Mouse (Mus musculus): Measurements from ENCODE around the gene Susd6. TPM values are rescaled to one million over a fixed set of nuclear protein-coding genes. Genes with fewer than 3 reads are reported as not detected.

Susd6 gene
- polyA plus RNA-seq, 1 experiment = 57.0 TPM

DNA sequence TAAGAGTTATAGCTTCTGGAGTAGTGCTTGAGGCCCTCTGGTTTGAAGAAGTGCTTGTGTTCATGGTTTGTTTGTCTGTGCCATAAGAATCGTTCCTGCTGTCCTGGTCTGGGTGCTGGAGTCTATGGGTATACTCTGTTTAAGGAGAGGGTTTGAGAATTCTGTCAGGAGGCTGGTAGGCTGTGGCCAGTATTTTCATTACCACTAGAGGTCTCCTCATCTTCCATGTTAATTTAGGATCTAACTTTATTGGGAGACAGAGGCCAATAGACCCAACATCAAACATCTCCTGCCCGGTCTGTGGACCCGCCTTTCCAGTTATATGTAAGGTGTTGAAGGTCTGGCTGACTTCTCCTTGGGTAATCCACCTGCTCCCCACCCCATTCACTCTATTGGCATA, 7.4 kb upstream of the Susd6 start:
- no peak overlapping the region for H3K27ac ChIP-seq (ENCODE audit: insufficient read depth, low read length)
- no peak for TF ChIP-seq CTCF (IDR thresholded peaks at IDR 0.05; ENCODE audit: low read depth, low read length)
- TF ChIP-seq POLR2A (IDR thresholded peaks at IDR 0.05; ENCODE audit: insufficient read depth, low read length) = no peak
- no peak for TF ChIP-seq EP300 (IDR thresholded peaks at IDR 0.05; ENCODE audit: insufficient read depth, low read depth, low read length)
- H3K4me1 ChIP-seq (ENCODE audit: control insufficient read depth, insufficient read depth, low read length) = no peaks in the 10 kb centered on the region
- H3K9ac ChIP-seq (ENCODE audit: low read depth, poor library complexity, severe bottlenecking) = no peak overlapping the region
- no peaks in the 10 kb centered on the region for H3K27me3 ChIP-seq (ENCODE audit: control insufficient read depth, insufficient read depth, low read length, poor library complexity, severe bottlenecking)
- H3K9me3 ChIP-seq (replicated peaks; ENCODE audit: control insufficient read depth, insufficient read depth, low read length, poor library complexity, severe bottlenecking) = no peaks in the 10 kb centered on the region
- no peak overlapping the region for H3K4me3 ChIP-seq (ENCODE audit: low read depth, low read length)
- H3K36me3 ChIP-seq (ENCODE audit: control insufficient read depth, insufficient read depth, low read length, poor library complexity, severe bottlenecking) = no peaks in the 10 kb centered on the region

DNA sequence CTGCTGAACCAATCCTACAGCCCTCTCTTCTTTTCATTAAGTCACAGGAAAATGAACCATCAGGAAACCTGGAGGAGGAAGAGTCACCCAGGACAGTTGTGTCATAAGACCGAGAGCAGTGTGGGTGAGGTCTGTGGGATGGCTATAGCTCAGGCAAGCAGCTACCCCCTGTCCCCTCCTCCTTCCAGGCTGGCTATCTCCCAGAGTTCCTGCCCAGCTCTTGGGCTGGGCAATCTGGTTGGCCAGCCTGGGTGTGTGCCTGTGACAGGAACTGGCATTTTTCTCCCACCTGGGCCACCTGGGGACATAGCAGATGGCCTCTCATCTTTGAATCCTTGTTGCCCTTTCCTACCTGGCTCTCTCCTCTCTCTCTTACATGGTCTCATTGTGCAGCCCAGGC, 6.4 kb upstream of the Susd6 start:
- H3K36me3 ChIP-seq (ENCODE audit: control insufficient read depth, insufficient read depth, low read length, poor library complexity, severe bottlenecking) = no peaks in the 10 kb centered on the region
- no peaks in the 10 kb centered on the region for H3K27me3 ChIP-seq (ENCODE audit: control insufficient read depth, insufficient read depth, low read length, poor library complexity, severe bottlenecking)
- no peak overlapping the region for H3K27ac ChIP-seq (ENCODE audit: insufficient read depth, low read length)
- H3K9me3 ChIP-seq (replicated peaks; ENCODE audit: control insufficient read depth, insufficient read depth, low read length, poor library complexity, severe bottlenecking) = no peaks in the 10 kb centered on the region
- H3K4me3 ChIP-seq (ENCODE audit: low read depth, low read length) = no peak overlapping the region
- H3K4me1 ChIP-seq (ENCODE audit: control insufficient read depth, insufficient read depth, low read length) = no peaks in the 10 kb centered on the region
- TF ChIP-seq POLR2A (IDR thresholded peaks at IDR 0.05; ENCODE audit: insufficient read depth, low read length) (no peak), EP300 (IDR thresholded peaks at IDR 0.05; ENCODE audit: insufficient read depth, low read depth, low read length) (no peak), CTCF (IDR thresholded peaks at IDR 0.05; ENCODE audit: low read depth, low read length) (no peak)
- H3K9ac ChIP-seq (ENCODE audit: low read depth, poor library complexity, severe bottlenecking) = no peak overlapping the region

DNA sequence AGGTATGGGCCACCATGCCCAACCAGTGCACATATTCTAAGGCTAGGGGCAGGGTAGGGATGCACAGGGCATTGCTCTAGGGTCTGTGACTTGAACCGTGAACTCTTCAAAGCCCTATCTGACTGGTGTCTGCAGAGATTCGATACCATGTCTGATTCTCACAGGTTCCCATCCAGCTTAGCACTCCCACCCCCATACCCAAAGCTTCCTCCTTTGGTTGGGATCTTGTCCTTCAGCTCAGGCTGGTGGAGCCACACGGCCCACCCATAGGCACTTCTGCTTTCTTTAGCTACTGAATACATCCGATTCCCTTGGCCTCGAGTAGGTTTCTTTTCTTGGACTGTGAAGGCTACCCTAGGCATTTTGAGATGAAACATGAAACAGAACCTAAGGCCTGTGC, 5.3 kb upstream of the Susd6 start:
- TF ChIP-seq EP300 (IDR thresholded peaks at IDR 0.05; ENCODE audit: insufficient read depth, low read depth, low read length) = no peak
- TF ChIP-seq CTCF (IDR thresholded peaks at IDR 0.05; ENCODE audit: low read depth, low read length) = no peak
- TF ChIP-seq POLR2A (IDR thresholded peaks at IDR 0.05; ENCODE audit: insufficient read depth, low read length) = no peak
- no peaks in the 10 kb centered on the region for H3K9me3 ChIP-seq (replicated peaks; ENCODE audit: control insufficient read depth, insufficient read depth, low read length, poor library complexity, severe bottlenecking)
- no peaks in the 10 kb centered on the region for H3K27me3 ChIP-seq (ENCODE audit: control insufficient read depth, insufficient read depth, low read length, poor library complexity, severe bottlenecking)
- no peak overlapping the region for H3K27ac ChIP-seq (ENCODE audit: insufficient read depth, low read length)
- no peaks in the 10 kb centered on the region for H3K4me1 ChIP-seq (ENCODE audit: control insufficient read depth, insufficient read depth, low read length)
- no peaks in the 10 kb centered on the region for H3K36me3 ChIP-seq (ENCODE audit: control insufficient read depth, insufficient read depth, low read length, poor library complexity, severe bottlenecking)
- no peak overlapping the region for H3K9ac ChIP-seq (ENCODE audit: low read depth, poor library complexity, severe bottlenecking)
- H3K4me3 ChIP-seq (ENCODE audit: low read depth, low read length) = no peak overlapping the region

DNA sequence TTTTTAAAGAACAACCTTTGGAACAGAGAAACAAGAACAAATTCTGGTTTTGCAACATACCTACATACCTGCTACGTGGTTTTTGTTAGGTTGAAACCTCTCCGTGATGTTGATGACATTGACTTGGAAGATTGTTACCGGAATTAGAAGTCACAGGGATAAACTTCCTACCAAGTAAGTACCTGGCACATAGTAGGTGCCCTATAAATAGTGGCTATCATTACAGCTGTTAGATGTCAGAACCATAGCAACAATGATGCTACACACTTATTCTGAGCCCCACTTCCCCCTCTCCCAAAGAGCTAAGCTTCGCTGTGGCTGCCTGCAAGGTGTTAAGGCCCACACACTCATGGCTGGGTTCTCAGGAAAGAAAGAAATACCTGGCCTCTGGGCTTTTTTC, 4.7 kb upstream of the Susd6 start:
- no peaks in the 10 kb centered on the region for H3K27me3 ChIP-seq (ENCODE audit: control insufficient read depth, insufficient read depth, low read length, poor library complexity, severe bottlenecking)
- H3K36me3 ChIP-seq (ENCODE audit: control insufficient read depth, insufficient read depth, low read length, poor library complexity, severe bottlenecking) = no peaks in the 10 kb centered on the region
- H3K9me3 ChIP-seq (replicated peaks; ENCODE audit: control insufficient read depth, insufficient read depth, low read length, poor library complexity, severe bottlenecking) = no peaks in the 10 kb centered on the region
- H3K27ac ChIP-seq (ENCODE audit: insufficient read depth, low read length) = no peak overlapping the region
- TF ChIP-seq EP300 (IDR thresholded peaks at IDR 0.05; ENCODE audit: insufficient read depth, low read depth, low read length) (no peak), CTCF (IDR thresholded peaks at IDR 0.05; ENCODE audit: low read depth, low read length) (no peak), POLR2A (IDR thresholded peaks at IDR 0.05; ENCODE audit: insufficient read depth, low read length) (no peak)
- H3K4me3 ChIP-seq (ENCODE audit: low read depth, low read length) = no peak overlapping the region
- no peaks in the 10 kb centered on the region for H3K4me1 ChIP-seq (ENCODE audit: control insufficient read depth, insufficient read depth, low read length)
- H3K9ac ChIP-seq (ENCODE audit: low read depth, poor library complexity, severe bottlenecking) = no peak overlapping the region

DNA sequence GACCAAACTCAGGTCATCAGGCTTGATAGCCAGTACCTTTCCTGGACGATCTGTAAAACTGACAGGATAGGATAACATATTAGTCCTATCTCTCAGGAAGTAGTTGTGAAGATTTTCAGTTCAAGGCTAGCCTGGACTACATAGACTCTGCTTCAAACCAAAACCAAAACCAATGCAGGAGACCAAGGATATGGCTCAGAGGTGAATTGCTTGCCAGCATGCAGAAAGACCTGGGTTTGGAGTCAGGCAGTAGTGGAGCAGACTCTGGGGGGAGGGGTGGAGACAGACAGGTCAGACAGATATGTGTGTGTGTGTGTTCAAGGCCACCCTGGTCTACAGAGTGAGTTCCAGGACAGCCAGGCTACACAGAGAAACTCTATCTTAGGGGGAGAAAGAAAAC, 3.7 kb upstream of the Susd6 start:
- TF ChIP-seq EP300 (IDR thresholded peaks at IDR 0.05; ENCODE audit: insufficient read depth, low read depth, low read length) = no peak
- TF ChIP-seq POLR2A (IDR thresholded peaks at IDR 0.05; ENCODE audit: insufficient read depth, low read length) = no peak
- TF ChIP-seq CTCF (IDR thresholded peaks at IDR 0.05; ENCODE audit: low read depth, low read length) = no peak
- Histone ChIP-seq H3K9me3 (replicated peaks; ENCODE audit: control insufficient read depth, insufficient read depth, low read length, poor library complexity, severe bottlenecking) (no peaks in the 10 kb centered on the region), H3K4me3 (ENCODE audit: low read depth, low read length) (no peak overlapping the region), H3K27ac (ENCODE audit: insufficient read depth, low read length) (no peak overlapping the region), H3K27me3 (ENCODE audit: control insufficient read depth, insufficient read depth, low read length, poor library complexity, severe bottlenecking) (no peaks in the 10 kb centered on the region), H3K36me3 (ENCODE audit: control insufficient read depth, insufficient read depth, low read length, poor library complexity, severe bottlenecking) (no peaks in the 10 kb centered on the region), H3K9ac (ENCODE audit: low read depth, poor library complexity, severe bottlenecking) (no peak overlapping the region), H3K4me1 (ENCODE audit: control insufficient read depth, insufficient read depth, low read length) (no peaks in the 10 kb centered on the region)

DNA sequence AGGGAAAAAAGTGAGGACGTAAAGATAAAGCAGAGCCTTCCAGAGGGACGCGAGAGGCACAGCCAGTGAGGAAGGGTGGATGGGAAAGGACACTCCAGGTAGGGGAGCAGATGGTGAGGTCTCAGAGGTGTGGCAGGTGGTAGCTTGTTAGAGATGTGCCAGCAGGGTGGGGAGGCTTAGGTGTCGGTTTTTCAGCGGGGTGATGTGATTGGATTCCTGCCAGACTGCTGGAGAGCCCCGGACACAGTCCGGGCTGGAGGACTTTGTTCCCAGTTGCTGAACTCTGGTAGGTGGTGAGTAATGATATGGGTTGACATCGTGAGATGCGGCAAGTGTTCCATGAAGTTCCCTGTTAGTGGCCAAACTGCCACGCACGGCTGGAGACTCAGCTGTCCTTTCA, 2.7 kb upstream of the Susd6 start:
- H3K27me3 ChIP-seq (ENCODE audit: control insufficient read depth, insufficient read depth, low read length, poor library complexity, severe bottlenecking) = no peaks in the 10 kb centered on the region
- H3K4me3 ChIP-seq (ENCODE audit: low read depth, low read length) = no peak overlapping the region
- no peaks in the 10 kb centered on the region for H3K9me3 ChIP-seq (replicated peaks; ENCODE audit: control insufficient read depth, insufficient read depth, low read length, poor library complexity, severe bottlenecking)
- no peaks in the 10 kb centered on the region for H3K4me1 ChIP-seq (ENCODE audit: control insufficient read depth, insufficient read depth, low read length)
- H3K36me3 ChIP-seq (ENCODE audit: control insufficient read depth, insufficient read depth, low read length, poor library complexity, severe bottlenecking) = no peaks in the 10 kb centered on the region
- no peak overlapping the region for H3K27ac ChIP-seq (ENCODE audit: insufficient read depth, low read length)
- H3K9ac ChIP-seq (ENCODE audit: low read depth, poor library complexity, severe bottlenecking) = no peak overlapping the region
- no peak for TF ChIP-seq CTCF (IDR thresholded peaks at IDR 0.05; ENCODE audit: low read depth, low read length)
- no peak for TF ChIP-seq POLR2A (IDR thresholded peaks at IDR 0.05; ENCODE audit: insufficient read depth, low read length)
- TF ChIP-seq EP300 (IDR thresholded peaks at IDR 0.05; ENCODE audit: insufficient read depth, low read depth, low read length) = no peak

Data from ES-Bruce4 (cell line).